Mouse (Mus musculus) lung, postnatal 10 days (tissue): ENCODE results near the gene Uhrf1bp1.
A peak's percentile ranks its signal among the peaks of the same experiment; 100 is the strongest.

Experiments
- DNase-seq: peaks from one replicate; pipeline ENCODE4 v3.0.0; 2021

Gene Uhrf1bp1

DNA sequence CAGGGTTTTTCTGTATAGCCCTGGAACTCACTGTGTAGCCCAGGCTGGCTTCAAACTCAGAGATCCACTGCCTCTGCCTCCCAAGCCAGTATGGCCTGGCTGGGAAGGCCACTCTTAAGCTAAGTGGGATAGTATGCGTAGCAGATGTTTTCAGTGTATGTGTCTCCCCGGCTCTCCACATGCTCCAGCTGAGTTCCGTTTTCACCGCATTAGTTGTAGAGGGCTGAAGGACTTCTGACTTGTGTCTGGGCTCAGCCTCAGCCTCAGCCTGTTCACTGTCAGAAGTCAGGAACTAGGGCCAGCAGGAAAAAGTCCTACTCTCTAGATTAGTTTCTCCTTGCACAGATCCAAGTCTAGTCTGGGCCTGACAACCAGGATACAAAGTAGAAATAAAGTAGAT is 60.1 kb downstream of the Uhrf1bp1 start:
- peak; percentile 64 for DNase-seq

DNA sequence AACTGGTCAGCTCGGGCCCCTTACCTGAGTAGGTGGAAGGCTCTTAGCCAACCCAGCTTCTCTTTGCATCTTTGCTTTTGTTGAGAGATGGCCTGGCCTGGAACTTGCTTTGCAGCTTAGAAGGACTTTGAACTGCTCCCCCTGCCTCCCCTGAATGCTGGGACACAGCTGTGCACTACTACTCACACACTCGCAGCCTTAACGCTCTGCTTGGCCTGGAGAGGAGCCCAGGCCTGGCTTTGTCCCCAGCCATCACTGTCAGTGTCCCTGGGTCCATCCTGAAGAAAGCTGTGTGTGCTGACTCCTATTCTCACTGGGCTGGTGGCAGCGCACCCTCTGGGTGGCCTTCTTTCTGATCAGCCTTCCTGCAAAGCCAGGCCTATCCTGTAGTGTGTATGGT is 64.4 kb downstream of the Uhrf1bp1 start:
- DNase-seq: peak; percentile 75

DNA sequence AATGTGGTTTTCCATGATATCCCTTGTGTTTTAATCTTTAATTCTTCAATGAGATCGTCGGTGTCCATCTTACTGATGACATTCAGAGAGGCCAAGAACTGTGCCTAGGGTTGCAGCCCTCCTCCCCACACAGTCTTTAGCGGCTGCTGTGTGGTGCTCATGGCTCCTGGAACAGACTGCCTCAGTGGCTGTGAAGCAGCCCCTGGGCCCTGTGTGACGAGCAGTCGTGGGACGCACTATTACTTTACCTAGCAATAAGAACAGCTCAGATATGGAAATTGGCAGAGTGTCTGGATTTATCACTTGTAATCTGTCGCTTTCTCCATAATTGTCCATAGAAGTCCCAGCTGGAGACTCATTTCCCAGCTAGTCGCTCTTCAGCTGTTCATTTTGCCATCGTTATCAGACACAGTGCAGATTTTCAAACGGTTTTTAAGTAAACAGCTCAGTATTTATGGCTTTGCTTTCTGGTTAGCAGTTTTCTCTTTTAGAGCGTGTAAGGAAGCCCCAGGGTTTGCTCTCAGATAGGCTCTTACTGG is 66.0 kb downstream of the Uhrf1bp1 start:
- no peak for DNase-seq

DNA sequence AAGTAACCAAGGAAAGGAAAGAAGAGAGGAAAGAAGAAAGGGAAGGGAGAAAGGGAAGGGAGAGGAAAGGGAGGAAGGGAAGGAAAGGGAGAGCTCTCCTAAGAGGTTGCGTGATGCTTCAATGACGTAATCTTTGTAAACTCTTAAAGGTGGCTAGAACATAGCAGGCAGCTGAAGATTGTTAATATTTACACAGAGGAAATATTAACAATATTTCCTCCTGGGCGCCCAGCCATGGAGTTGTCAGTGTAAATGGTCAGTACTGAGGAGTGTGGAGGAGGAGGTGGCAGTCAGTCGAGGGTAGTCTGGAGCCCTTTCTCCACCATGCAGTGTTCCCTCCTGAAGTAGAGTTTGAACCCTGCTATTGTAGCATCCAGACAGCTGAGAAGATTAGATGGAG is 68.8 kb downstream of the Uhrf1bp1 start:
- DNase-seq: peak; percentile 93

DNA sequence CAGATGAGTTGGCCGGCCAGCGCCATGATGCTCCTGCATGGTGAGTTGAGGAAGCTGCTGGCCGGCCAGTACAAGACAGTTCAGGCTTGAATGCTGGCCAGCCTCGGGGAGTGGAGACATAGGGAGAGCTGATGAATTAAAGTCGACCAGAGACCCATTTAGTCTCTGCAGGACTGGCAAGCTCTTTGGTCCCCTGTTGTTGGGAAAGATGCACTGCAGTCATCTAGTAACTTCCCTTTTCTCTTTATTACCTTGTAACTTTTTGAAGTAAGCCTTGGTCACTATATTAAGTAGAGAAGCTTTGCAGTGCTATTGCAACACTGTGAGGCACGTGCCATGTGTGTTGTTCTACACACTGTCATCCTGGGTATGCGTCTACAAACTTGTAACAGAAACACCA is 69.3 kb downstream of the Uhrf1bp1 start:
- peak; percentile 77 for DNase-seq

DNA sequence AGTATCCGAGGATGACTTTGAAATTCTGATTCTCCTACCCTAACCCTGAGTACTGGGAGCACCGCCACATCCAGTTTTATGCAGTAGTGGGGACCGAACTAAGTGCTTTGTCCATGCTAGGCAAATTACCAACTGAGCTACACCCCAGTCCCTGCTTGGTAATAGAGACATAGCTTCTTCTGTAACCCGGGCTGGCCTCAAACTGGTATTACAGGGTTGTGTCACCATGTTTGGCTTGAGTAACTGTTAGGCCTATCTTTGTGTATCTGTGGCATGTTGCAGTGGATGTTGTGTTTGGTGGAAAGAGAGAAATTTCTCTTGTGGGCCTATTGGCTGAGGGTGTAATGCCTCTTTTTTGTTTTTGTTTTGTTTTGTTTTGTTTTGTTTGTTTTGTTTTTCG is 74.0 kb downstream of the Uhrf1bp1 start:
- DNase-seq: no peak

DNA sequence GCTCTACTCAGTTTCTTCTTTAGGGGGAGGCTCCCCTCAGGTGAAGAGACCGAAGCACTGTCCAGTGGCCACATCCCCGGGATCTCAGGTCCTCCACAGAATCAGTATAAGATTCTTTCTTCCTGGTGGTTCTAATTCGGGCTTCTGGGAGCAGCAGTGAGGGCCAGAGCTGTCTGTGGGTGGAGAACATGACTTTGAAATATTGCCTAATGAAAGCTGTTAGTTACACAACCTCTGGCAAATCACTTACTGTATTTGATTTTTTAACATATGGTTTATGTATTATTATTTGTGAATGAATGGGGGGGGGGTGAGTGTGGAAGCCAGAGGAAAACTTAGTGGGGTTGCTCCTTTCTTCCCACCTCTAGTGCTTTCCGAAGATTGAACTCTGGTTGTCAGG is 75.6 kb downstream of the Uhrf1bp1 start:
- no peak for DNase-seq

DNA sequence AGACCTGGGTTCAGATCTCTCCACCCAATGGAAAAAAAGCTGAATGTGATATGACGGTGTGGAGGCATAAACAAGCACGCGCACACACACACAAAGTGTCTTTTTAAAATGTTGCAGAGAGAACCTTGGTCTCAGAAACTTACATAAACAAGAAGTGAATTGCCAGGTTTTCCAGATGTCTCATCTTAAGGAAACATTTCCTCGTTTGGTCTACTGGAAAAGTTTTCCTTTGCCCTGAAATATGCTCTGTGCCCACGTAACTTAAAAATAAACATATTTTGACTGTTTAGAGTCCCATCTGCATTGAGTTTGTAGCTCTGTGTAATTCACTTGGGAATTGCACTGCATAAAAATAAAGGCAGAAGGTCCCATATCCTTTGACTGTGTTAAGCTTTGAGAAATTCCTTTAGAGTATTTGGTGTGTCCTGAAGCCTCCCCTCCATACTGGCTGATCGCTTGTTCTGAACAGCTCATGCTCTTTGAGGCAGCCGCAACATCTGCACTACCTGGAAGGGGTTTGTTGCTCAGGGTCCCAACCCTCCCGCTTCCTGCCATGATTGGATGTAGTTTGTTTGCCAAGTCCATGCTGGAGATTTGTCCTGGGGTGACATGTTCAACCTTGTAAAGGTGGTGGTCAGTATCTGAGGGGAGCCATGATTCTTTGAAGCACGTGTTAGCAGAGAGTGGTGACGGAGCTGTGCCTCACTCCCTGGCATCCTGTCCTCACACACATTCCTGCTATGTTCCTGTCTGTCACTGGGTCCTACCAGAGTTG is 78.1 kb downstream of the Uhrf1bp1 start:
- DNase-seq: no peak

DNA sequence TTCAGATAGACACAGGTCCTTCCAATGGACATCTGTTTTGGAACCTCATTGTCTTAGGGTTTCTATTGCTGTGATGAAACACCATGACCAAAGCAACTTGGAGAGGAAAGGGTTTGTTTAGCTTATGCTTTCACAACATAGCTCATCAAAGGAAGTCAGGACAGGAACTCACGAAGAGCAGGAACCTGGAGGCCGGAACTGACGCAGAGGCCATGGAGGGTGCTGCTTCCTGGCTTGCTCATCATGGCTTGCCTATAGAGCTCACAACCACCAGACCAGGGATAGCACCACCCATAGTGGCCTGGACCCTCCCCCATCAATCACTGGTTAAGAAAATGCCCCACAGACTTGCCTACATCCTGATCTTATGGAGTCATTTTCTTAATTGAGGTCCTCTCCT is 78.8 kb downstream of the Uhrf1bp1 start:
- peak; percentile 59 for DNase-seq

DNA sequence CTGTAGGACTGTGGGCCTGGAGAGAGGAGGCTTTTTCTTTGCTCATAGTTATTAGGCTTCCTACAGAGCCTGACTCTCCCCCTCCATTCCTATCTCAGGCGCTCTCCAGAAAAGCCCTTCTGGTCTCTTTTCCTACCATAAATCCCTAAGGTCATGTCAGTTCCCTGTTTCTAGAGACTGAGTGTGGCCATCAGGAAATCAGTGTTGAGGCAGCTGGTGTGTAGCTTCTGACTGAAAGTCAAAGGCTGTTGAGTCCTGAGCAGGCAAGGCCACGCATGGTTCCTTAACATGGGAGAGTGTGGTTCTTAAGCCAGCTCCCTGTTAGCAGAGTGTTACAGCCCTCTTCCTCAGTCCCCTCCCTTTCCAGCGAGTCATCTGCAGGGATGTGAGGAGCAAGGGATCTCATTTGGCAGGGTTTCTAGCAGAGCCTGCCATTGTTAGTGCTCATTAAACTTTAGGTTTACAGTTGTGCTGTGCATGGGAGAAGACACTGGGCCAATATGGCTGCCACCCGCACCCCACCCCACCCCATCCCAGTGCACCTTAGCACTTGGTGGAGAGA is 80.9 kb downstream of the Uhrf1bp1 start:
- no peak for DNase-seq

DNA sequence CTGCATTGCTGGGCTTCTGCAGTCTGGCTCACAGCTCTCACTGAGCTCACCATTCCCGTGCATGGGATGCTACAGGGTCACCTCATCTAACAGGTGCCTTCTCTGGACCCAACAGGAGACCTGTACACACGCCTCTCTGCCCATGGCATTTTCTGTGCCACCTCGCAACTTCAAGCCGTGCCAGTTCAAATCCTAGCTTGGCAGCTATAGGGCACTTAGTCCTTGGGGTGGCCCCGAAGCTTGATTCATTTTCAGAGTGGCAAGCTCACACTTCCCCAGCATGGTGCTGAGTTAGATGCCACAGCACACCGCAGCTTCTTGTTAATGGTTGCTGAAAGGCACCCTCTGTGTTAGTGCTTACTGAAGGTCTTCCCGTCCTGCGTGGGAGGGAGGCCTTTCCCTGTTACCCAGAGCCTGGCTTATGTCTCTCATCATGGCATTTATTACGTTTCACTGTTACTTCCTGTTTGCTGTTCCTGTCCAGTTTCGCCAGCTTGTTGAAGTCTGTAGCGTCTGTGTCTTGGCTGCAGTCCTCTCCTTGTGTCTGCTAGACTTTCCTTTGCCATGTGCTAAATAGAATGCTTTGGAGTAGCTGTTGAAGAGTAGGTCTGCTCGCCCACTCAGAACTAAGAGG is 82.0 kb downstream of the Uhrf1bp1 start:
- DNase-seq: peak; percentile 71

DNA sequence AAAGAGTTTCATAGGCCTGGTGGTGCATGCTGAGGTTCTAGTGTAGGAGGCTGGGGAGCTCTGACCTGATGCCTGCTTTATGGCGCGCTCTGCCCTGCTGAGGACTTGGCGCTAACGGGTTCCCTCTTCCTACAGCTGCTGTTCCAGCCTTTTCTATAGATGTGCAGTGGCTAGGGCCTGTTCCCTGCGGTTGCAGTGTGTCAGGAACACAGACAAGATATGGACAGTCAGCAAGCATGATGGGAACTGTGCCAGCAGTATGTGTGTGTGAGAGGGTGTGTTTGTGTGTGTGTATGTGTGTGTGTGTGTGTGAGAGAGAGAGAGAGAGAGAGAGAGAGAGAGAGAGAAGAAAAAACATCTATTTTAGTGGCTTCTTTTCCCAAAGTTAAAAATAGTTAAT is 82.8 kb downstream of the Uhrf1bp1 start:
- DNase-seq: peak; percentile 61

DNA sequence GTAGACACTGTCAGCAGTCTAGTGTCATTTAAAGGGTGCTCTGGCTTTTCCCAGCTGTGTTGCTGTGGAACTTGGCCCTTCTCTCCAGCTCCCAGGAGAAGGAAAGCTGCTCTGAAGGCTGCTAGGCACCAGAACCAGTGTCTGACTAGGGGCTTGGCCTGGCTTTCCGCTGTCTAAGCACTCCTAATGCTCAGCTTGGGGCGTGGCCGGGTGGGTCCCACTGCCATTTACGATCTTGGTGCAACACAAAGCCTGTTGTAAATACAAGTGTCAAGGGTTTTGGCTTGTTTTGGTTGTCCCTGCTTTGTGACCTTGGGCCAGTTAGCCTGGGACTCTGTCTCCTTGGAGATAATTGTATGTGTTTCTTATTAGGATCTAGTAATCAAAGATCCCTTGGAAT is 84.1 kb downstream of the Uhrf1bp1 start:
- DNase-seq: peak; percentile 80

DNA sequence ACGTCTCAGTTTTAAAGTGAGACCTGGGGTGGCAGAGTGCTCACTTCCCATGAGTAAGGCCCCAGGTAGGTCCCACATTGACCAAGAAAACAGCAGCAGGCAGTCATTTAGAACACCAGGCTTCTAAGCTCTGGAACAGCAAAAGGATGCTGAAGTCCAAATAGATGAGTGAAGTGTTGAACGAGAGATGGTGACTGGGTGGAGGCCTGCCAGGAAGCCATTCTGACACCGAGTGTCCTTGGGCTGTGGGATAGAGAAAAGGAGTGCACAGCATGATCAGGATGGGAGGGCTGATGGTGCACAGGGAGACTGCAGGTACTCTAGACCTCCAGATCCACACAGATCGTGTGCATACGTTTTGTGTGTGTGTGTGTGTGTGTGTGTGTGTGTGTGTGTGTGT is 84.9 kb downstream of the Uhrf1bp1 start:
- DNase-seq: peak; percentile 62

DNA sequence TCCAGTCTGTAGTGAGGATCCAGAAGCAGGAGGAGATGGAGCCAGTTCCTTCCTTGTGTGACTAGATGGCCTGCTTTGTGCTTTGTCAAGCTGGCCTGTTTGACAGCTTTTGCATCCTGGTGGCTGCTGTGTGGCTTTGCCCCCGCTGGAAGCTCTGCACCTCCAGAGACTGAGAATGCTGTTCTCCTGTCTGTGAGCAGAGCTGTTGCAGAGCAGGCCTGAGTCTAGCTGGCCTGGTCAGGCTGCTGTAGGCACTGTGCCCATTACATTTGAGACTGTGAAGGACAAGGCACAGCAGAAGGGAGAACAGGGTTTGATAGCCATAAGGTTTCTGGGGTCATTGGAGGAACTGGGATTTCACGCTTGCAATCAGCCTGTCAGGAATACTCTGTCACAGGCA is 85.5 kb downstream of the Uhrf1bp1 start:
- peak; percentile 51 for DNase-seq

DNA sequence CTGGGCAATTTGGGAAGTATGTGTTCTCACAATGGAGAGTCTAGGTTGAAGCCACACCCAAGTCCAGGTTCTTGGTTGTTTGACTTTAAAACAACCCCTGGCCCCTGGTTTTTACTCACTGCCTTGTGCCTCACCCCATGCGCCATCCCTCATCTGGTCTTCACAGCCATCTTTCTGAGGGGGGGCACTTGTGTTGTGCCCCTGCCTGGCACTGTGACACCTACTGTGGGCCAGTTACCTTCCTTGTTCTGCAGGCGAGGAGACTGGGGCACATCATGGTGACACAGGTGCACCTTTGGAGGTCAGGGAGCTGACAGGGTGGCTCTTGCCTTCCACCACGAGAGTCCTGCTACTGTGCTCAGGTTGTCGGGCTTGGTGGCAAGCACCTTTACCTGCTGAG is 85.9 kb downstream of the Uhrf1bp1 start:
- DNase-seq: no peak

DNA sequence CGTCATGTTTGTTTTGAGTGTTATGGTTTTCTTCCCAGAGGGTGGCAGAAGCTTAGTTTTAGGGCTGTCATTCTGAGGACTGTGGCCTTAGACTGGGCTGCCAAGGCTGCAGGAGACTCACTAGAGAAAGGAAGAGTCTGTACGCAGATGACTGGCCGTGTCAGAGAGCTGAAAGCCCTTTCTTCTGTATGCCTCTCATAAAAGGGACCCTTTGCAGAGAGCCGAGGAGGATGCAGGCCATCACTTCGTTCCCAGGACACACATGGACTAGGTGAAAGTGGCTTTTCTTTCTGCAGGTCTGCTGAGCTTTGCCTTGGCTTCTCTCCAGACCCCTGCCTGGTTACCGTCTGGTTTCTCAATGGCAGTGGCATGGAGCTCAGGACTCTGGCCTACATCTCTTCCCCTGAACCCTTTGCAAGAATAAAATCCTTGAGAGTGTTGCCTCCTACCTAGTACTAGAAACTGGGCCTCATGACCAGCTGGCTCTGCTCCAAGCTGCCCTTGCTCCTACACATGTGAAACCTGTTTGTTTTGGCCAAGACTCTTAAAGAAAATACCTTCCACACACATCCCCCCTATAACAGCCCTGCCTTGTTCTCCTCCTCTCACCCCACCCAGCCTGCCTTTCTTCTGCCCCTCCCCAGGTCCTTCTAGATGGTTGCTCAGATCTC is 89.4 kb downstream of the Uhrf1bp1 start:
- DNase-seq: peak; percentile 82

DNA sequence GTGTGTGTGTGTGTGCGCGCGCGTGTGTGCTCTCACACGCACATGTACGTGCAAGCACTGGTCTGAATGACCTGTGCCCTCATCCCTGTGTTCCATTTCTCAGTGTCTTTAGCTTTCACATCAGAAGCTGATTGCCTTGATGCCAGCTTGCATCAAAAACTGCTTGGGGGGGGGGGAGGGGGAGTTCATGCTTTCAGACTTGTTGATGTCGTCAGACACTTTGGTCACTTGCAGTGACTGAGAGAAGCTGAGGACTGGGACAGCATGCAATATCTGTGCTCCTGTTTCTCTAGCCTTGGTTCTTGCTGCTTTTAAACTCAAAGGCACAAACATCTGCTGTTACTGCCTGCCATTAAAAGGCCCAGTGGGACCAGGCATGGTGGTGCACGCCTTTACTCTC is 90.1 kb downstream of the Uhrf1bp1 start:
- no peak for DNase-seq

DNA sequence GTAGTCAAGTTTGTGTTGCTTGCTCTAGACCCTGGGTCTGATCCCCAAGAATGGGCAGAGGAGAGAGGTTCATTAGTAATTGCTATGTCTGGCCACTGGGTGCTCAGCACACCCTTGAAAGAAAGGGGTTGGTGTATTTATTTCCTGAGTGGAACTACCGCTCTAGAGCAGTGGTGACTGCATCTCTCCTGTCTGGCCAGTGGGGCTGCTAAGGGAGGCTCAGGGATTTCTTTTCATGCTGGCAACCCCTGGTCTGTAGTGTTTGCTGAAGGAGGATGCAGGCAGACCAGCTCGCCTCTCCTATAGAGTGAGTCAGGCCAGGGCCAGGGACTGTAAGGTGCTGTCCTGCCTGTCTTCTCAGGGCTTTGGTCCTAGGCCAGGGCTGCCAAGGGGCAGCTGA is 90.9 kb downstream of the Uhrf1bp1 start:
- no peak for DNase-seq
